Mouse (Mus musculus) G1E (cell line): Measurements from ENCODE around the gene Foxn2. TPM values are rescaled to one million over a fixed set of nuclear protein-coding genes. Genes with fewer than 3 reads are reported as not detected.

ENCODE experiments used
- ATAC-seq: 2 replicates; pipeline ENCODE4 v1.8.0; 2016; ENCODE audit warnings: mild to moderate bottlenecking; ENCODE audit not compliant: insufficient number of reproducible peaks, poor library complexity, low FRiP score, severe bottlenecking; ENCODE audit errors: extremely low read depth
- DNase-seq: peaks from one replicate; pipeline ENCODE4 v3.0.0; 2012; ENCODE audit warnings: low spot score
- H3K27me3 ChIP-seq: 2 replicates; pipeline ENCODE4 v1.6.1; 2012; ENCODE audit warnings: mild to moderate bottlenecking, low read length, inconsistent platforms; ENCODE audit not compliant: insufficient read depth
- H3K36me3 ChIP-seq: replicated peaks from 2 replicates; pipeline ENCODE3; 2012; ENCODE audit warnings: mild to moderate bottlenecking, inconsistent platforms
- H3K4me1 ChIP-seq: 2 replicates; pipeline ENCODE4 v1.6.1; 2012; ENCODE audit warnings: low read depth, low read length, inconsistent platforms, mixed read lengths; ENCODE audit not compliant: insufficient read depth
- H3K4me3 ChIP-seq: 2 replicates; pipeline ENCODE4 v1.5.1; 2012; ENCODE audit warnings: low read depth, mild to moderate bottlenecking, inconsistent platforms, low read length, moderate library complexity, mixed read lengths
- H3K9me3 ChIP-seq: replicated peaks from 2 replicates; pipeline ENCODE4 v1.6.1; 2012; ENCODE audit warnings: inconsistent platforms
- CTCF ChIP-seq: IDR thresholded peaks from 2 replicates; pipeline ENCODE4 v1.5.1; 2012; ENCODE audit warnings: low read depth, low read length, inconsistent platforms, mixed read lengths
- GATA1 ChIP-seq: IDR thresholded peaks from 2 replicates; pipeline ENCODE4 v1.6.1; 2012; ENCODE audit warnings: borderline replicate concordance, low read length, inconsistent platforms, mixed read lengths
- GATA2 ChIP-seq: IDR thresholded peaks from 2 replicates; pipeline ENCODE4 v1.6.1; 2012; ENCODE audit warnings: low read depth, low read length, inconsistent platforms, borderline replicate concordance
- POLR2AphosphoS5 ChIP-seq: IDR thresholded peaks from 2 replicates; pipeline ENCODE4 v1.6.1; 2012; ENCODE audit warnings: low read depth, low read length, inconsistent platforms; ENCODE audit not compliant: insufficient replicate concordance
- TAL1 ChIP-seq: conservative IDR thresholded peaks from 2 replicates; pipeline ENCODE4 v1.6.1; 2012; ENCODE audit warnings: low read depth, low read length, inconsistent platforms, mixed read lengths
- polyA plus RNA-seq: library from polyadenylated mRNA; stranded (reverse); fragments of >175 nt; gene quantifications from 2 replicates; pipeline ENCODE4 v1.2.3, GENCODE M21; 2012
- total RNA-seq, 2 experiments: library from RNA; stranded (forward) in 1 of 2; stranded (reverse) in 1 of 2; fragments of 200-1000 nt in 1 of 2; fragments of >200 nt in 1 of 2; fragmentation: Nextera tagmentation in 1 of 2; gene quantifications; 2 replicates each; pipeline ENCODE4 v1.2.3; 2014 to 2017

The Foxn2 gene
- total and polyA plus RNA-seq, 3 experiments, result 18.8 to 43.9 (median 42.0) TPM

DNA sequence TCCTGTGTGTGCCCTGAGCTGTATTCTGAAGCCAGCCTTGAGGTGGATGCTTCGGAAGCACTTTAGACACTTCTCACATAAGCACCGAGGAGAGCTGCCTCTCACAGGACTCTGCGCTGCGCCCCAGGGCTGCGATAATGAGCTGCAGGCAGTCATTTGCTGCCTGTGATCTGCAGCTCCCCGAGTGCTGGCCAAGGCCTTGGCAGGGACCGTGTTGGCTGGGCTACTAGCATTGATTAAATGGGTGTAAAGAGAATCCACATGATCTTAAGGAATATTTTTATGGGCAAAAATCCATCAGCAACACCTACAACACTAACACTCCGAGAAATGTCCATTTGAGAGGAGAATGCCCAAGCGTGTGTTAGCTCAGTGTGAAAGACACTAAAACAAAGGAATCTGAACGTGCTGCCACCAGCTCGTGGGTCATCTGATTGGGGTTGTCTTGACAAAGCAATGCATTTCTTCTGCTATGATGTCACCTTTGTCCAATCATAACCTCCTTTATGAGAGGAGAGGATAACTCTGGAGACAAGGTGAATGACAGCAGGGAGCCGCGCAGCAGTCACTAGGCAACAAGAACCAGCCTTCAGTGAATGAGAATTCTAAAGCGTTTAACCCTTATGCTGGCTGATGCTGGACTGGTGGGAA lies 53.7 kb downstream of the Foxn2 start:
- DNase-seq, result no peak
- TF ChIP-seq TAL1, result no peak
- TF ChIP-seq CTCF, result no peak
- no peak for TF ChIP-seq POLR2AphosphoS5
- no peak for TF ChIP-seq GATA1
- TF ChIP-seq GATA2, result no peak
- no peaks in the 10 kb centered on the region for H3K4me1 ChIP-seq
- H3K4me3 ChIP-seq, result no peak overlapping the region
- no peaks in the 10 kb centered on the region for H3K9me3 ChIP-seq
- ATAC-seq, result no peak
- H3K36me3 ChIP-seq, result peaks cover 55% of the 10 kb centered on the region
- H3K27me3 ChIP-seq, result no peaks in the 10 kb centered on the region

DNA sequence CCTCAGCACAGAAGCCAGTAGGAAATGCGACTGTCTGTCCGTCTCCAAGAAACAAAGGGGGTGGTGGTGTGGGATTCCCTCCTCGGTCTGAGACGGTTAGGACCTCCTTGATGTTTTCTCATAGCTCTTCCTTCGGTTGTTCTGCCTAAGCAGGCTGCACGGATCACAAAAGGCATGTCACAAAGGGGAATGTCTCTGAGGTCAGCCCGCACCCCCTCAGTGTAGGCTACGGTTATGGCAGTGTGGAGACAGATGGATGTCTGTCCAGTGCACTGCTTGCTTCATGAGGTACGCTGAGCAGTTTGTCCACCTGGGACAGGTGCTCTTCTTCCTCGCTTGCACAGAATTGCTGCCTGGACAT lies 54.2 kb downstream of the Foxn2 start:
- H3K4me3 ChIP-seq, result no peak overlapping the region
- peaks cover 57% of the 10 kb centered on the region for H3K36me3 ChIP-seq
- H3K27me3 ChIP-seq, result no peaks in the 10 kb centered on the region
- H3K9me3 ChIP-seq, result no peaks in the 10 kb centered on the region
- no peak for DNase-seq
- H3K4me1 ChIP-seq, result no peaks in the 10 kb centered on the region
- ATAC-seq, result no peak
- TF ChIP-seq GATA1 (no peak), POLR2AphosphoS5 (no peak), CTCF (no peak), GATA2 (no peak), TAL1 (no peak)

DNA sequence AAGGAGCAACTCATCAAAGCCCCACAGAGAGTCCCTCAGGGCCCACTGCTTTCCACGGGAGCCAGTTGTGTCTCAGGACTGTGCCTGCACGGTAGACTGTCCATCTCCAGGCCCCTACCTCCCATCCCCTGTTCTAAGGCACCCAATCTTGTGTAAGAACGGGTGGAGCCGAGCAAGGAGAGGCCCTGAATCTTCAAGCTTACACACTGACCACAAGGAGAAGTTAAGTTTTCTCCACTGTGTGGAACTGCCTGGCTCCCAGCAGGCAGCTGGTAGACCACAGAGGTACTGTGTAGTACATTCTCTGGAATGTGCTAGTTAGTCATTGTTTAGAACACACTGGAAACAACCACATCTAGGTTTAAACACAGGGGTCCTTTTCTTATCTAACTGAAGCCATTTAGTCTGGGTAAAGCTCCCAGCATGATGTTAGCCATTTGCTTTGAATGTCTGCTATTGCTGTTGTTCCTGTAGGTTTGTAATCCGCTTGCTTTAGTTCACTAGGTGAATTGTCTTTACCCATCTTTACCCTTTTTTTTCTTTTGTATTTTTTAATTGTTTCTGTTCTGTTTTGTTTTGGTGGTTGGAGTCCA lies 57.7 kb downstream of the Foxn2 start:
- no peak for TF ChIP-seq POLR2AphosphoS5
- TF ChIP-seq GATA1, result no peak
- no peak for TF ChIP-seq GATA2
- no peak for TF ChIP-seq TAL1
- Histone ChIP-seq H3K4me1 (no peaks in the 10 kb centered on the region), H3K9me3 (no peaks in the 10 kb centered on the region), H3K4me3 (no peak overlapping the region), H3K36me3 (peaks cover 33% of the 10 kb centered on the region), H3K27me3 (no peaks in the 10 kb centered on the region)
- no peak for DNase-seq
- no peak for ATAC-seq

DNA sequence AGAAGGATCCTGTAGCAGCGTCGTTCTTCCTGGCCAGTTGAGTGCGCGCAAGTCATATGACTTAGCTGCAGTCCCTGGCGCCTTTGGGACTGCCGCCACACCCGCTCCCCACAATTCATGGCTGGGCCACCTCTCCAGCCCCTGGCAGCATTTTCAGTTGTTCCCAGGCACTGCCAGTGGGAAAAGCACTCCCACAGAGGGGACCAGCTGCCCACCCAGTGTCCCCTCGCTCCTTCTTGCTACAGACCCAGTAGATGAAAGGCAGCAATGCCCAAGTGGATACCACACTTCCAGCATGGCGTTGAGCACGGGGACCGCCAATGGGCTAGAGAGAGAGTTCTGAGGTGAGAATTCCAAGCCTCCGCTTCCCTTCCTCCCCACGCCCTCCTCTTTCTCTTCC lies 63.5 kb downstream of the Foxn2 start:
- TF ChIP-seq GATA2, result no peak
- TF ChIP-seq CTCF, result no peak
- no peak for TF ChIP-seq TAL1
- no peak for TF ChIP-seq POLR2AphosphoS5
- TF ChIP-seq GATA1, result no peak
- DNase-seq, result no peak
- no peaks in the 10 kb centered on the region for H3K9me3 ChIP-seq
- no peak for ATAC-seq
- no peak overlapping the region for H3K4me3 ChIP-seq
- peaks cover 12% of the 10 kb centered on the region for H3K36me3 ChIP-seq
- no peaks in the 10 kb centered on the region for H3K27me3 ChIP-seq
- peaks cover 8% of the 10 kb centered on the region for H3K4me1 ChIP-seq

- peaks cover 7% of the 10 kb centered on the region for H3K36me3 ChIP-seq
- no peak overlapping the region for H3K4me3 ChIP-seq
- DNase-seq (no peak), ATAC-seq (no peak)
- no peaks in the 10 kb centered on the region for H3K9me3 ChIP-seq
- TF ChIP-seq GATA1 (no peak), CTCF (no peak), GATA2 (no peak), TAL1 (no peak), POLR2AphosphoS5 (no peak)
- peaks cover 11% of the 10 kb centered on the region for H3K4me1 ChIP-seq
- H3K27me3 ChIP-seq, result no peaks in the 10 kb centered on the region
Observed at GRCm38 (mm10) chr17:88505275-88505723, 64.8 kb downstream of the Foxn2 start.

- DNase-seq (no peak), ATAC-seq (no peak)
- peaks cover 14% of the 10 kb centered on the region for H3K4me1 ChIP-seq
- no peaks in the 10 kb centered on the region for H3K27me3 ChIP-seq
- no peak overlapping the region for H3K4me3 ChIP-seq
- peaks cover 7% of the 10 kb centered on the region for H3K36me3 ChIP-seq
- no peaks in the 10 kb centered on the region for H3K9me3 ChIP-seq
- TF ChIP-seq POLR2AphosphoS5, result no peak
- TF ChIP-seq CTCF, result no peak
- TF ChIP-seq GATA2, result no peak
- TF ChIP-seq TAL1, result no peak
- TF ChIP-seq GATA1, result no peak
Observed at GRCm38 (mm10) chr17:88505941-88506340, 65.4 kb downstream of the Foxn2 start.
